Mouse (Mus musculus): ENCODE measurements around the gene Kyat1. TPM values are rescaled to one million over a fixed set of nuclear protein-coding genes. Genes with fewer than 3 reads are reported as not detected.

Gene Kyat1
- total and polyA plus RNA-seq, 2 experiments from 2014 or later = 17.9 to 34.3 TPM

DNA sequence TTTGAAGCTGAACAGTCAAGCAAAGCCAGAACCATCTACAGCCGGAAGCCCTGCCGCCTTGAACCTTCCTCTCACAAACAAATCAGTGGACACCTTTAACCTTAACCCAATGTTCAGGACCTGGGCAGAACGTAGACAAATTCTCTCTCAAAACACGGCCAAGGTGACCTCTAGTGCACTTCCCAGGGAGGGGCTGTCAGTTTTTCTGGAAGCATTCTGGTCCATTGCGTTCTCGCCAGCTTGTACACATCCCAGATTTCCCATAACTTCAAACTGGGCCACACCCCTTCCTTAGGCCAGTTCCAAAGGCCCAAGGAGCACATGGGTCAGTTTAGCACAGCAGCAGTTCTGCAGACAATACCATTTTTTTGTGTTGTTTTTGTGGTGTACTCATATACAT lies 9.8 kb upstream of the Kyat1 start:
- H3K9me3 ChIP-seq (ENCODE audit: low read length) = no peaks in the 10 kb centered on the region
- WGBS = 83% methylated on average over 6 of the region's 6 CpGs
- H3K9ac ChIP-seq (replicated peaks; ENCODE audit: low read length) = no peak overlapping the region
- no peak overlapping the region for H3K4me2 ChIP-seq (ENCODE audit: low read depth, low read length)
- H3K27ac ChIP-seq = no peak overlapping the region
- ATAC-seq = no peak
- DNase-seq (ENCODE audit: low spot score) = no peak
- no peak overlapping the region for H3K4me3 ChIP-seq (ENCODE audit: low read length)
- no peaks in the 10 kb centered on the region for H3K36me3 ChIP-seq (ENCODE audit: insufficient read depth, low read length)
- no peaks in the 10 kb centered on the region for H3K27me3 ChIP-seq (ENCODE audit: insufficient read depth, low read length)
- no peak for TF ChIP-seq CTCF (IDR thresholded peaks at IDR 0.05; ENCODE audit: low read depth)
- H3K4me1 ChIP-seq (ENCODE audit: insufficient read depth, low read length) = no peaks in the 10 kb centered on the region

DNA sequence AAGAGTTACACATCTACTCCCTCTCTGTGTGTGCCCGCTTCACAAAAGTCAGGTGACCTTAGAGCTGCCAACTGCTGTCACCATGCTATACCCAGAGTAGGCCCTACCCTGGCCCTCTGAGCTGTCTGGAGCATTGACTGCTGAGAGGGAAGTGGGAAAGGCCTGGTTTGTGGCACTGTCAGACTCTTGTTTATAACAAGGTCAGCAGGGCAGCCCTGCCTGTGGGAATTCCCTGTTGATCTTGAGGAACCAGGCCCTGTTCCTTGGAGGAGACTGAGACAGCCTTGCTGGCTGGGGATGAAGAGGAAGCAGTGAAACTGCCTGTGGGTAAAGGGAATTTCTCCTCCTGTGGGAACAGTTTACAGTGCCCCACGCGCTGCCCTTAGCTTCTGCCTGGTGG lies 9.1 kb upstream of the Kyat1 start:
- no peaks in the 10 kb centered on the region for H3K27me3 ChIP-seq (ENCODE audit: insufficient read depth, low read length)
- no peaks in the 10 kb centered on the region for H3K9me3 ChIP-seq (ENCODE audit: low read length)
- 92% methylated on average over 3 of the region's 3 CpGs for whole genome bisulfite sequencing
- no peak for TF ChIP-seq CTCF (IDR thresholded peaks at IDR 0.05; ENCODE audit: low read depth)
- no peaks in the 10 kb centered on the region for H3K4me1 ChIP-seq (ENCODE audit: insufficient read depth, low read length)
- no peak overlapping the region for H3K27ac ChIP-seq
- no peak overlapping the region for H3K9ac ChIP-seq (replicated peaks; ENCODE audit: low read length)
- no peaks in the 10 kb centered on the region for H3K36me3 ChIP-seq (ENCODE audit: insufficient read depth, low read length)
- no peak overlapping the region for H3K4me2 ChIP-seq (ENCODE audit: low read depth, low read length)
- H3K4me3 ChIP-seq (ENCODE audit: low read length) = no peak overlapping the region
- ATAC-seq (no peak), DNase-seq (ENCODE audit: low spot score) (no peak)

DNA sequence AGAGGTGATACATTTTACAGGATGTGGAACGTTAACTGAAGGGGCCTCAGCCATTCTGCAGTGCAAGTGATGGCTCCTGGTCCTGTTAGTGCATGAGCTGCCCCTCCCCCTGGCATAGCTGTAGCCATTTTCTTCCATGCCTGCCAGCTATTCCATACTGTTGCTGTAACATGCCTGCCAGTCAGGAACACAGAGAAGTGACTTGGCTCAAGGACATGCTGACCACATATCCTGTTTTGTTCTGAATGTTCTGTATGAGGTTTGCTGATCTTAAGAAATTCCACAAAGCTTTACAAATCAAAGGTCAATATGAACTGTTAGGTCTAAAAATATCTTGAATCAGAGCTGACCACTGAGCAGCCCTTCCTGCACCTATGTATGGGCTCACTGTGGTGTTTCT lies 7.3 kb upstream of the Kyat1 start:
- Histone ChIP-seq H3K27me3 (ENCODE audit: insufficient read depth, low read length) (no peaks in the 10 kb centered on the region), H3K4me3 (ENCODE audit: low read length) (no peak overlapping the region), H3K4me1 (ENCODE audit: insufficient read depth, low read length) (no peaks in the 10 kb centered on the region), H3K36me3 (ENCODE audit: insufficient read depth, low read length) (no peaks in the 10 kb centered on the region), H3K4me2 (ENCODE audit: low read depth, low read length) (no peak overlapping the region), H3K27ac (no peak overlapping the region), H3K9ac (replicated peaks; ENCODE audit: low read length) (no peak overlapping the region), H3K9me3 (ENCODE audit: low read length) (no peaks in the 10 kb centered on the region)
- WGBS = 83% methylated on average over 1 of the region's 1 CpGs
- DNase-seq (ENCODE audit: low spot score) (no peak), ATAC-seq (no peak)
- TF ChIP-seq CTCF (IDR thresholded peaks at IDR 0.05; ENCODE audit: low read depth) = no peak

DNA sequence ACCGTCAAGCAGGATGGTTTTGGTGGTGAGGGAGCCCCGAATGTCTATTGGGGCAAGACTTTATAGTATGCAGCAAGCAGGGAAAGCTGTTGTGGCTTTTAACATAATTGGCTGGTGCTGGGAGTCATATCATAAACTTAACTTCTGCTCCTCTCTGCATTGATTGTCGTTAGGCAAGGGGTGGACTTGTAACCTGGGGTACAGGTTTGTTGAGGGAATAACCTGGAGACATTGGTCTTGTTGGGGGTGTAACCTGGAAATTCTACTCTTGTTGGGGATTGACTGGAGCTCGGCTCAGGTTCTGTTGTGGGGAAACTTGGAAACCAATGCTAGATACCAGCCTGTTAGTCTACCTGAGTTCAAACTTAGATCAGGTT lies 6.5 kb upstream of the Kyat1 start:
- no peak overlapping the region for H3K9ac ChIP-seq (replicated peaks; ENCODE audit: low read length)
- WGBS = 76% methylated on average over 4 of the region's 4 CpGs
- ATAC-seq = no peak

DNA sequence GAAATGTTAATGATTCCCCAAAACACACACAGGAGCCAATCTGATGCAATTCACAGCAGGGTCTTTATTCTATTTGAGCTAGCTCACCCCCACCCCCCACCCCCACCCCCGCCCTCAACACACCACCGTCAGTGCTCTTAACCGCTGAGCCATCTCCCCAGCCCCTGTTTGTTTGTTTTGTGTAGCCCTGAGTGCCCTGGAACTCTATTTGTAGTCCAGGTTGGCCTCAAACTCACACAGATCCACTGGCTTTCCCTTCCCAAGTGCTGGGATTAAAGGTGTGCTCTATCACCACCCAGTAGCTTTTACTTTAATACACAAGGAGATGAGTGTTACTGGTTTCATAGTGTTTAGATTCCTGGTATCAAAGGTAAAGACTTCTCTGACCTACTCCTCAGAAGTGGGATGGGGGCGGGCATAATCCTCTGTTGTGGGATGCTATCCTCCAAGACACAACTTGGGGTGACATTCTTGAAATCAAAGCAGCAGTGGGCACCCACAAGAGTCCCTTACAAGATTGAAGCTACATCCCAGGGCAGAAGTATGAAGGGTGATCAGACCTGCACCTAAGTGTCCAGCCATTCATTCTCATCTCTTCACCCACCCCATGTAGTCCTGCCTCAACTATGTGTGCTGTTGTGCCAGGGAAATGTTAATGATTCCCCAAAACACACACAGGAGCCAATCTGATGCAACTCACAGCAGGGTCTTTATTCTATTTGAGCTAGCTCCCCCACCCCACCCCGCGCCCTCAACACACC lies 5.9 kb upstream of the Kyat1 start:
- Histone ChIP-seq H3K27ac (no peak overlapping the region), H3K27me3 (ENCODE audit: insufficient read depth, low read length) (no peaks in the 10 kb centered on the region), H3K9me3 (ENCODE audit: low read length) (no peaks in the 10 kb centered on the region), H3K9ac (replicated peaks; ENCODE audit: low read length) (no peak overlapping the region), H3K4me2 (ENCODE audit: low read depth, low read length) (no peak overlapping the region), H3K36me3 (ENCODE audit: insufficient read depth, low read length) (no peaks in the 10 kb centered on the region), H3K4me1 (ENCODE audit: insufficient read depth, low read length) (0 out of 2 replicates have a peak, but pooled peaks cover under 1% of the 10 kb centered on the region), H3K4me3 (ENCODE audit: low read length) (no peak overlapping the region)
- no peak for TF ChIP-seq CTCF (IDR thresholded peaks at IDR 0.05; ENCODE audit: low read depth)
- ATAC-seq = no peak
- WGBS = 69% methylated on average over 6 of the region's 6 CpGs
- no peak for DNase-seq (ENCODE audit: low spot score)

More for the DNA sequence above, 6.5 kb upstream of the Kyat1 start:
- no peaks in the 10 kb centered on the region for H3K9me3 ChIP-seq (ENCODE audit: low read length)
- H3K4me3 ChIP-seq (ENCODE audit: low read length) = no peak overlapping the region
- no peak overlapping the region for H3K27ac ChIP-seq
- DNase-seq (ENCODE audit: low spot score) = no peak
- no peak for TF ChIP-seq CTCF (IDR thresholded peaks at IDR 0.05; ENCODE audit: low read depth)
- H3K4me1 ChIP-seq (ENCODE audit: insufficient read depth, low read length) = no peaks in the 10 kb centered on the region
- no peaks in the 10 kb centered on the region for H3K36me3 ChIP-seq (ENCODE audit: insufficient read depth, low read length)
- no peaks in the 10 kb centered on the region for H3K27me3 ChIP-seq (ENCODE audit: insufficient read depth, low read length)
- no peak overlapping the region for H3K4me2 ChIP-seq (ENCODE audit: low read depth, low read length)

DNA sequence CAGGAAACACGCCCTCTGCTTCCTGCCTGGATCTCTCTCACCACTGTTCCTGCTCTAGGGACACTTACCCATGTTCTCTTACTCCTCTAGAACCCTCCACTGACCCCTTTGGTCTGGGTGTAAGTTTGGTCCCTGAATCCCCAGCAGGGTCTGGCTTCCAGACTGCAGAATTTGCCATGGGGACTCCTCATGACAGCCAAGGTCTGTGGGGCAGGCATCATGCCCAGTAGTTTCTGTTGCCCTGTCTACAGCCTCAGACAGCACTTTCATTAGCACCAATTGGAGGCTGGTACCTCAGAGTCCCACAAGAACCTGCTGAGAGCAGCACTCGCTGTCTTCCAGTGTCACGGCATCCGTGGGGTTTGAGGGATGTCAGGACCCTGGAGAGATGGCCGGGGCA lies 2.2 kb upstream of the Kyat1 start:
- Histone ChIP-seq H3K4me2 (ENCODE audit: low read depth, low read length) (no peak overlapping the region), H3K36me3 (ENCODE audit: insufficient read depth, low read length) (no peaks in the 10 kb centered on the region), H3K4me3 (ENCODE audit: low read length) (no peak overlapping the region), H3K9me3 (ENCODE audit: low read length) (no peaks in the 10 kb centered on the region), H3K27me3 (ENCODE audit: insufficient read depth, low read length) (no peaks in the 10 kb centered on the region), H3K27ac (no peak overlapping the region), H3K9ac (replicated peaks; ENCODE audit: low read length) (no peak overlapping the region), H3K4me1 (ENCODE audit: insufficient read depth, low read length) (peaks cover 6% of the 10 kb centered on the region; the same call in 1 of the 2 replicates)
- TF ChIP-seq CTCF (IDR thresholded peaks at IDR 0.05; ENCODE audit: low read depth) = no peak
- no peak for ATAC-seq
- no peak for DNase-seq (ENCODE audit: low spot score)
- 71% methylated on average over 5 of the region's 5 CpGs for WGBS

DNA sequence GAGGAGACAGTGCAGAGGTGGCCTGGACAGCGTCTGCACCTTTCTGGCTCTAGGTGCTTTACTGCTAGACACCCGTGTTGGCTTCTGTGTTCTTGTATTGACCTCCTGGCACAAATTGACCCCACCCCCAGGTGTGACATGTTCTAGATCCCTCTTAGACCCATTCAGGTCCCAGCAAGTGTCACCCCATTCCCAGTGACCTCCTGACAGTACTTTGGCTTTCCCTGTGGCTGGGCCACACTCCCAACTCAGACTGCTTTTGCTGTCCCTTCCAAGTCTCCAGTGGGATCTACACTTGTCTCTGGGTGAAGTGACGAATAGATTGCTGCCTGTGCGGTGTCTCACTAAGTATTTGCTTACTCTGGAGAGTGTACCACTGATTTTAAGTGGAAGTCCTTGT lies 1.8 kb upstream of the Kyat1 start:
- Histone ChIP-seq H3K4me2 (ENCODE audit: low read depth, low read length) (no peak overlapping the region), H3K36me3 (ENCODE audit: insufficient read depth, low read length) (no peaks in the 10 kb centered on the region), H3K4me1 (ENCODE audit: insufficient read depth, low read length) (peaks cover 6% of the 10 kb centered on the region; the same call in 1 of the 2 replicates), H3K9me3 (ENCODE audit: low read length) (no peaks in the 10 kb centered on the region), H3K27me3 (ENCODE audit: insufficient read depth, low read length) (no peaks in the 10 kb centered on the region), H3K9ac (replicated peaks; ENCODE audit: low read length) (no peak overlapping the region), H3K4me3 (ENCODE audit: low read length) (no peak overlapping the region), H3K27ac (no peak overlapping the region)
- TF ChIP-seq CTCF (IDR thresholded peaks at IDR 0.05; ENCODE audit: low read depth) = no peak
- no peak for DNase-seq (ENCODE audit: low spot score)
- ATAC-seq = no peak
- WGBS = 83% methylated on average over 4 of the region's 4 CpGs

All from hindbrain, postnatal 0 days (tissue).